Mouse (Mus musculus) spleen, adult 2 months (tissue): ENCODE measurements around the gene Smim13. TPM values are rescaled to one million over a fixed set of nuclear protein-coding genes. Genes with fewer than 3 reads are reported as not detected.

Experiments
- DNase-seq, 2 experiments: peaks; one replicate each; pipeline versions ENCODE4 v3.0.0 to v3.0.0-alpha.2; 2012 to 2021; ENCODE audit warnings: low spot score in 2 of 2, low read depth in 1 of 2
- H3K27ac ChIP-seq: fragments of 200-500 bp; 2 replicates; pipeline ENCODE4 v1.5.1; 2012; ENCODE audit warnings: low read length, inconsistent platforms; ENCODE audit not compliant: insufficient read depth
- H3K27me3 ChIP-seq: fragments of 200-500 bp; 2 replicates; pipeline ENCODE4 v1.6.1; 2012; ENCODE audit warnings: mild to moderate bottlenecking, moderate library complexity, low read length, inconsistent platforms; ENCODE audit not compliant: control insufficient read depth, insufficient read depth
- H3K36me3 ChIP-seq: fragments of 200-500 bp; 2 replicates; pipeline ENCODE4 v1.6.1; 2012; ENCODE audit warnings: mild to moderate bottlenecking, low read length, inconsistent platforms; ENCODE audit not compliant: control insufficient read depth, insufficient read depth
- H3K4me1 ChIP-seq: fragments of 200-500 bp; 2 replicates; pipeline ENCODE4 v1.6.1; 2011; ENCODE audit warnings: inconsistent platforms; ENCODE audit not compliant: control insufficient read depth, insufficient read depth, insufficient read length
- H3K4me3 ChIP-seq: fragments of 200-500 bp; 2 replicates; pipeline ENCODE4 v1.5.1; 2011; ENCODE audit warnings: mild to moderate bottlenecking, inconsistent platforms; ENCODE audit not compliant: insufficient read depth, insufficient read length; ENCODE audit errors: extremely low read depth
- CTCF ChIP-seq: fragments of 200-500 bp; IDR thresholded peaks from 2 replicates; pipeline ENCODE4 v1.5.1; 2011; ENCODE audit warnings: mild to moderate bottlenecking, inconsistent platforms; ENCODE audit not compliant: insufficient read depth, insufficient read length, insufficient replicate concordance; ENCODE audit errors: extremely low read depth
- POLR2A ChIP-seq: fragments of 200-500 bp; IDR thresholded peaks from 2 replicates; pipeline ENCODE4 v1.6.1; 2011; ENCODE audit warnings: low read depth, low read length, inconsistent platforms
- WGBS: fragments of 180-500 bp; shearing (Covaris S2); methylation state at CpG from one replicate; pipeline ENCODE4 v1.1.7; 2018; 5-methylcytosine and 5-hydroxymethylcytosine counted together
- polyA plus RNA-seq: library from polyadenylated mRNA; depleted of rRNA; stranded (reverse); fragments of >200 nt; gene quantifications from 2 replicates; pipeline ENCODE4 v1.2.3, GENCODE M21; 2012

Gene Smim13
- polyA plus RNA-seq, 1 experiment = 2.2 TPM

- 84% methylated on average over 5 of the region's 5 CpGs for WGBS
- H3K27me3 ChIP-seq = no peaks in the 10 kb centered on the region
- H3K4me3 ChIP-seq = no peak overlapping the region
- TF ChIP-seq CTCF (no peak), POLR2A (no peak)
- no peak overlapping the region for H3K27ac ChIP-seq
- H3K4me1 ChIP-seq = no peaks in the 10 kb centered on the region
- no peaks in the 10 kb centered on the region for H3K36me3 ChIP-seq
- DNase-seq = no peak
Measured at GRCm38 (mm10) chr13:41228060-41228459, 21.6 kb upstream of the Smim13 start.

- 39% methylated on average over 5 of the region's 5 CpGs for WGBS
- no peaks in the 10 kb centered on the region for H3K36me3 ChIP-seq
- H3K4me3 ChIP-seq = no peak overlapping the region
- TF ChIP-seq CTCF (no peak), POLR2A (no peak)
- H3K27me3 ChIP-seq = no peaks in the 10 kb centered on the region
- no peak overlapping the region for H3K27ac ChIP-seq
- no peaks in the 10 kb centered on the region for H3K4me1 ChIP-seq
- DNase-seq = no peak
Measured at GRCm38 (mm10) chr13:41230256-41230655, 19.4 kb upstream of the Smim13 start.

- Histone ChIP-seq H3K27ac (no peak overlapping the region), H3K4me3 (no peak overlapping the region), H3K27me3 (no peaks in the 10 kb centered on the region), H3K4me1 (no peaks in the 10 kb centered on the region), H3K36me3 (no peaks in the 10 kb centered on the region)
- TF ChIP-seq POLR2A (no peak), CTCF (no peak)
- DNase-seq = no peak
- 86% methylated on average over 12 of the region's 12 CpGs for WGBS
Measured at GRCm38 (mm10) chr13:41231389-41231983, 18.2 kb upstream of the Smim13 start.

GRCm38 (mm10) chr13:41232209-41232608 is 17.4 kb upstream of the Smim13 start:
- DNase-seq = no peak
- H3K4me3 ChIP-seq = no peak overlapping the region
- 95% methylated on average over 15 of the region's 15 CpGs for WGBS
- H3K36me3 ChIP-seq = no peaks in the 10 kb centered on the region
- H3K27ac ChIP-seq = no peak overlapping the region
- no peak for TF ChIP-seq POLR2A
- TF ChIP-seq CTCF = no peak
- no peaks in the 10 kb centered on the region for H3K4me1 ChIP-seq
- no peaks in the 10 kb centered on the region for H3K27me3 ChIP-seq

- H3K27me3 ChIP-seq = no peaks in the 10 kb centered on the region
- TF ChIP-seq CTCF (no peak), POLR2A (no peak)
- 84% methylated on average over 7 of the region's 7 CpGs for WGBS
- H3K27ac ChIP-seq = no peak overlapping the region
- no peak overlapping the region for H3K4me3 ChIP-seq
- no peaks in the 10 kb centered on the region for H3K36me3 ChIP-seq
- no peak for DNase-seq
- H3K4me1 ChIP-seq = no peaks in the 10 kb centered on the region
Measured at GRCm38 (mm10) chr13:41233241-41233640, 16.4 kb upstream of the Smim13 start.

- Histone ChIP-seq H3K27me3 (no peaks in the 10 kb centered on the region), H3K36me3 (no peaks in the 10 kb centered on the region), H3K4me1 (no peaks in the 10 kb centered on the region), H3K27ac (no peak overlapping the region), H3K4me3 (no peak overlapping the region)
- no peak for DNase-seq
- TF ChIP-seq CTCF = no peak
- no peak for TF ChIP-seq POLR2A
- WGBS = 93% methylated on average over 6 of the region's 6 CpGs
Measured at GRCm38 (mm10) chr13:41235181-41235580, 14.5 kb upstream of the Smim13 start.

- no peak overlapping the region for H3K27ac ChIP-seq
- no peak for DNase-seq
- WGBS = 50% methylated on average over 13 of the region's 13 CpGs
- H3K36me3 ChIP-seq = no peaks in the 10 kb centered on the region
- TF ChIP-seq POLR2A = no peak
- no peak for TF ChIP-seq CTCF
- H3K4me3 ChIP-seq = no peak overlapping the region
- H3K27me3 ChIP-seq = no peaks in the 10 kb centered on the region
- H3K4me1 ChIP-seq = no peaks in the 10 kb centered on the region
Measured at GRCm38 (mm10) chr13:41235845-41236741, 13.6 kb upstream of the Smim13 start.
